Mouse (Mus musculus) kidney, postnatal 36 days (tissue): ENCODE measurements at regions not wholly inside any gene's neighbourhood (a gene's known extent, or its start where the extent isn't known, plus 50 kb on each side); places are given as distances from the start of the nearest gene placed in this dataset.
"Not testable (repeated sequence)": the region's sequence is repeated elsewhere in the genome, so short reads cannot be mapped to it uniquely, and the experiment has no call there.

Experiments
- DNase-seq, 2 experiments: peaks; one replicate each; pipeline ENCODE4 v3.0.0; 2021 to 2022; ENCODE audit warnings: mixed read lengths in 2 of 2

GRCm38 (mm10) chr15:37100767-37101288 is 93.3 kb upstream of the Zfp706 start:
- DNase-seq = no peak

GRCm38 (mm10) chr15:37099927-37100766 is 92.6 kb upstream of the Zfp706 start:
- peak; percentile 60 to 76 for DNase-seq

- peak; percentile 50 to 55 for DNase-seq
Observed at GRCm38 (mm10) chr15:37099176-37099575, 91.6 kb upstream of the Zfp706 start.

- DNase-seq = no peak
Observed at GRCm38 (mm10) chr15:37097426-37097825, 89.9 kb upstream of the Zfp706 start.

- not testable (repeated sequence) for DNase-seq
Observed at GRCm38 (mm10) chr15:37091171-37091570, 83.6 kb upstream of the Zfp706 start.

- DNase-seq = no peak
Observed at GRCm38 (mm10) chr15:37083726-37084125, 76.2 kb upstream of the Zfp706 start.

- DNase-seq = no peak
Observed at GRCm38 (mm10) chr15:37081836-37082235, 74.3 kb upstream of the Zfp706 start.

GRCm38 (mm10) chr15:37080931-37081330 is 73.4 kb upstream of the Zfp706 start:
- peak; percentile 63 to 64 for DNase-seq

- no peak for DNase-seq
Observed at GRCm38 (mm10) chr15:37080395-37080794, 72.8 kb upstream of the Zfp706 start.

GRCm38 (mm10) chr15:37074207-37074606 is 66.6 kb upstream of the Zfp706 start:
- DNase-seq = not testable (repeated sequence)

GRCm38 (mm10) chr15:37072202-37072862 is 64.8 kb upstream of the Zfp706 start:
- DNase-seq = no peak

GRCm38 (mm10) chr15:37070188-37070587 is 62.6 kb upstream of the Zfp706 start:
- no peak for DNase-seq

- DNase-seq = no peak
Observed at GRCm38 (mm10) chr15:37067326-37067725, 59.8 kb upstream of the Zfp706 start.

GRCm38 (mm10) chr15:37065926-37066550 is 58.5 kb upstream of the Zfp706 start:
- no peak for DNase-seq

- DNase-seq = no peak
Observed at GRCm38 (mm10) chr15:37065408-37065807, 57.8 kb upstream of the Zfp706 start.

- no peak for DNase-seq
Observed at GRCm38 (mm10) chr15:37063781-37064383, 56.3 kb upstream of the Zfp706 start.

GRCm38 (mm10) chr15:37062585-37062984 is 55.0 kb upstream of the Zfp706 start:
- DNase-seq = no peak

GRCm38 (mm10) chr15:37061501-37061900 is 53.9 kb upstream of the Zfp706 start:
- no peak for DNase-seq

GRCm38 (mm10) chr15:37060831-37061230 is 53.3 kb upstream of the Zfp706 start:
- no peak for DNase-seq
